Mouse (Mus musculus) liver, embryonic 14.5 days (tissue): ENCODE data around the gene Maff.

ENCODE experiments used
- CTCF ChIP-seq: IDR thresholded peaks from 2 replicates; pipeline ENCODE4 v1.5.1; 2016; ENCODE audit warnings: antibody characterized with exemption, low read depth, control low read depth
- EP300 ChIP-seq: IDR thresholded peaks from 2 replicates; pipeline ENCODE4 v1.6.1; 2016; ENCODE audit warnings: antibody characterized with exemption, low read depth

- TF ChIP-seq CTCF (no peak), EP300 (no peak)
Measured at GRCm38 (mm10) chr15:79322281-79322990, 24.0 kb upstream of the Maff start.
